8 mouse cellular contexts compared by ENCODE assay signal in genomic region chr10:127426670-127427069, GRCm38 (mm10). TPM values are rescaled to one million over a fixed set of nuclear protein-coding genes. Genes with fewer than 3 reads are reported as not detected.
DNase-seq lines count a peak whose midpoint lies in the region; ATAC-seq and TF ChIP-seq lines count a peak whose summit lies in the region.

No protein-coding gene starts in this region.

- H3K9ac ChIP-seq in CH12.LX (ENCODE audit: insufficient read depth, low read depth): no peak overlapping the region
- H3K9ac ChIP-seq in limb, embryonic 13.5 days: no peak overlapping the region

- TF ChIP-seq EP300 in CH12.LX (IDR thresholded peaks at IDR 0.05; ENCODE audit: low read length): no peak

- no peak for TF ChIP-seq CTCF in CH12.LX (conservative IDR thresholded peaks at IDR 0.05 in 1 of 2, IDR thresholded peaks at IDR 0.05 in 1 of 2; ENCODE audit: low read depth in 2 of 2, low read length in 2 of 2)
- TF ChIP-seq CTCF in thymus, adult 2 months (IDR thresholded peaks at IDR 0.05; ENCODE audit: borderline replicate concordance, control insufficient read depth, extremely low read depth, insufficient read depth, low read length, poor library complexity): no peak

- DNase-seq in cerebellum, postnatal 10 days: peak; percentile 17 to 37
- DNase-seq in cerebellum, postnatal 4 days (ENCODE audit: low spot score in 2 of 2): no peak
- peak; percentile 12 for DNase-seq in CH12.LX (ENCODE audit: extremely low read depth)
- no peak for DNase-seq in adrenal gland, postnatal 4 days (ENCODE audit: low spot score in 2 of 2)
- DNase-seq in adrenal gland, postnatal 25 days: no peak
- no peak for DNase-seq in thymus, adult 2 months

- H3K9me3 ChIP-seq in CH12.LX (replicated peaks; ENCODE audit: low read length): no peaks in the 10 kb centered on the region
- H3K9me3 ChIP-seq in limb, embryonic 13.5 days: no peaks in the 10 kb centered on the region

- ATAC-seq in granulocyte monocyte progenitor cell, adult 5-6 weeks (replicated peaks; ENCODE audit: poor library complexity, severe bottlenecking): peak; percentile 28; the same call in 1 of the 2 replicates
- ATAC-seq in limb, embryonic 13.5 days (ENCODE audit: low FRiP score, low read depth): no peak

- no peaks in the 10 kb centered on the region for H3K79me2 ChIP-seq in CH12.LX (replicated peaks; ENCODE audit: control insufficient read depth, extremely low read depth, insufficient read depth, poor library complexity, severe bottlenecking)

- dilution Hi-C loops in CH12.LX (cut with MboI; ENCODE audit: extremely low pct_ligation_motif_present, extremely low pct_unique_long_range_greater_than_20kb, low sequenced_read_pairs): no loop called here

- H3K27me3 ChIP-seq in CH12.LX (replicated peaks): no peaks in the 10 kb centered on the region
- H3K27me3 ChIP-seq in limb, embryonic 13.5 days: no peaks in the 10 kb centered on the region
- no peaks in the 10 kb centered on the region for H3K27me3 ChIP-seq in thymus, adult 2 months (ENCODE audit: control insufficient read depth, insufficient read depth, low read length)

- in situ Hi-C loops in CH12.LX (cut with MboI; ENCODE audit: low pct_ligation_motif_present, low pct_unique_long_range_greater_than_20kb, low sequenced_read_pairs): no loop called here

- H3K27ac ChIP-seq in CH12.LX (ENCODE audit: insufficient read depth, low read depth): no peak overlapping the region
- peak overlapping the region; percentile 52; the same call in 1 of the 2 replicates for H3K27ac ChIP-seq in limb, embryonic 13.5 days
- H3K27ac ChIP-seq in thymus, adult 2 months (ENCODE audit: control insufficient read depth, insufficient read depth, low read length): no peak overlapping the region

- H3K4me3 ChIP-seq in CH12.LX (replicated peaks in 1 of 3; ENCODE audit: low read depth in 2 of 3, low read length in 2 of 3, poor library complexity in 1 of 3): no peak overlapping the region
- no peak overlapping the region for H3K4me3 ChIP-seq in limb, embryonic 13.5 days
- H3K4me3 ChIP-seq in thymus, adult 2 months (ENCODE audit: control insufficient read depth, insufficient read depth, low read length): no peak overlapping the region

- no peak for TF ChIP-seq POLR2A in CH12.LX (IDR thresholded peaks at IDR 0.05; ENCODE audit: low read depth, low read length)
- no peak for TF ChIP-seq POLR2A in thymus, adult 2 months (IDR thresholded peaks at IDR 0.05; ENCODE audit: control insufficient read depth, extremely low read depth, insufficient read depth, low read length, poor library complexity)

- no peak for TF ChIP-seq RAD21 in CH12.LX (IDR thresholded peaks at IDR 0.05; ENCODE audit: low read depth, low read length)

- H3K36me3 ChIP-seq in CH12.LX (replicated peaks in 1 of 2; ENCODE audit: control insufficient read depth in 1 of 2, insufficient read depth in 1 of 2, low read length in 1 of 2): peaks cover 0 to 15% of the 10 kb centered on the region in 2 experiments
- H3K36me3 ChIP-seq in limb, embryonic 13.5 days: peaks cover 12% of the 10 kb centered on the region; the same call in 1 of the 2 replicates
- H3K36me3 ChIP-seq in thymus, adult 2 months (ENCODE audit: control insufficient read depth, insufficient read depth, low read length): no peaks in the 10 kb centered on the region

- H3K4me2 ChIP-seq in CH12.LX (ENCODE audit: insufficient read depth, low read depth, poor library complexity, severe bottlenecking): no peak overlapping the region
- H3K4me2 ChIP-seq in limb, embryonic 13.5 days (replicated peaks): no peak overlapping the region

- WGBS in limb, embryonic 13.5 days: 28% methylated on average over 2 of the region's 2 CpGs
- 46% methylated on average over 2 of the region's 2 CpGs for WGBS in thymus, adult 2 months

- H3K4me1 ChIP-seq in CH12.LX (ENCODE audit: control insufficient read depth in 1 of 2, insufficient read depth in 2 of 2): peaks cover 0 to 36% of the 10 kb centered on the region in 2 experiments; a peak in 2 of 4 replicates
- peaks cover 22% of the 10 kb centered on the region for H3K4me1 ChIP-seq in limb, embryonic 13.5 days
- H3K4me1 ChIP-seq in thymus, adult 2 months (replicated peaks; ENCODE audit: control insufficient read depth, insufficient read depth, low read length): no peaks in the 10 kb centered on the region

TF ChIP-seq in CH12.LX, 34 proteins besides CTCF, POLR2A, EP300 and RAD21:
- TF ChIP-seq MEF2A (IDR thresholded peaks at IDR 0.05; ENCODE audit: borderline replicate concordance, low read depth, low read length) (no peak), HCFC1 (IDR thresholded peaks at IDR 0.05; ENCODE audit: low read depth, low read length) (no peak), ZKSCAN1 (IDR thresholded peaks at IDR 0.05; ENCODE audit: borderline replicate concordance, low read depth, low read length) (no peak), KAT2A (IDR thresholded peaks at IDR 0.05; ENCODE audit: insufficient replicate concordance, low read length) (no peak), MYC (IDR thresholded peaks at IDR 0.05; ENCODE audit: low read depth, low read length) (no peak), RCOR1 (conservative IDR thresholded peaks at IDR 0.05; ENCODE audit: low read depth, low read length) (no peak), USF2 (conservative IDR thresholded peaks at IDR 0.05; ENCODE audit: low read depth, low read length) (no peak), BHLHE40 (IDR thresholded peaks at IDR 0.05; ENCODE audit: low read depth, low read length) (no peak), USF1 (IDR thresholded peaks at IDR 0.05; ENCODE audit: low read depth, low read length) (no peak), PAX5 (IDR thresholded peaks at IDR 0.05; ENCODE audit: low read length) (no peak), JUND (conservative IDR thresholded peaks at IDR 0.05; ENCODE audit: low read depth, low read length) (no peak), ETS1 (conservative IDR thresholded peaks at IDR 0.05; ENCODE audit: low read depth, low read length) (no peak), TBP (conservative IDR thresholded peaks at IDR 0.05; ENCODE audit: low read depth, low read length) (no peak), ELF1 (IDR thresholded peaks at IDR 0.05; ENCODE audit: low read depth, low read length) (no peak), GABPA (IDR thresholded peaks at IDR 0.05; ENCODE audit: insufficient replicate concordance, low read depth, low read length) (no peak), MAX (IDR thresholded peaks at IDR 0.05; ENCODE audit: low read length) (no peak)

RNA-seq across cellular contexts. Expression of gene R3hdm2, which starts 46.5 kb away (rescaled TPM):
- 7.3 and 8.7 TPM in 2 replicates for total RNA-seq in CH12.LX (2012; rRNA removed)
- total RNA-seq in CH12.LX (2014; rRNA removed): 4.2 and 7.0 TPM in 2 replicates
- polyA plus RNA-seq in CH12.LX (2012; ENCODE audit: insufficient read length, low read depth): 23.6 and 29.2 TPM in 2 replicates
- 50.6 and 56.7 TPM in 2 replicates for total RNA-seq in granulocyte monocyte progenitor cell, adult 5-6 weeks (2014; fragmentation: Nextera tagmentation)
- total RNA-seq in granulocyte monocyte progenitor cell, adult 5-6 weeks (2017): 25.1 and 44.5 TPM in 2 replicates
- polyA plus RNA-seq in limb, embryonic 13.5 days (2015; fragmentation: Nextera tagmentation; extraction: Ambion mirVana): 43.3 and 54.5 TPM in 2 replicates
- 100 to 1,000 TPM; 157 to 164 TPM for total RNA-seq in adrenal gland, postnatal 4 days (2021)
- total RNA-seq in adrenal gland, postnatal 25 days (2021): 122 and 149 TPM in 2 replicates
- 135 and 149 TPM in 2 replicates for polyA plus RNA-seq in thymus, adult 2 months (2012; rRNA removed)

RNA-seq across cellular contexts. Expression of gene Inhbc, which starts 56.4 kb away (rescaled TPM):
- 0.08 and 0.38 TPM in 2 replicates for total RNA-seq in CH12.LX (2012; rRNA removed)
- total RNA-seq in CH12.LX (2014; rRNA removed): not detected in 2 replicates
- 0.20 TPM in 1 of 2 replicates, not detected in the other for polyA plus RNA-seq in CH12.LX (2012; ENCODE audit: insufficient read length, low read depth)
- not detected in 2 replicates for total RNA-seq in granulocyte monocyte progenitor cell, adult 5-6 weeks (2014; fragmentation: Nextera tagmentation)
- not detected in 2 replicates for total RNA-seq in granulocyte monocyte progenitor cell, adult 5-6 weeks (2017)
- polyA plus RNA-seq in limb, embryonic 13.5 days (2015; fragmentation: Nextera tagmentation; extraction: Ambion mirVana): not detected in 2 replicates
- 1 to 10 TPM in 1 of 2 experiments, not detected in 1; 5.8 TPM for total RNA-seq in adrenal gland, postnatal 4 days (2021)
- 0.67 TPM in 1 of 2 replicates, not detected in the other for total RNA-seq in adrenal gland, postnatal 25 days (2021)
- 0.06 TPM in 1 of 2 replicates, not detected in the other for polyA plus RNA-seq in thymus, adult 2 months (2012; rRNA removed)

Comparison
In these comparisons a context has a peak if more than half of its experiments do, and no peak if none do; other contexts are left out.
1. DNase-seq: peak in cerebellum, postnatal 10 days (2 of 2) and CH12.LX (single experiment); none in cerebellum, postnatal 4 days (0 of 2), adrenal gland, postnatal 4 days (0 of 2), adrenal gland, postnatal 25 days (single experiment) and thymus, adult 2 months (single experiment).